Mouse (Mus musculus) cortical plate, adult 2 months (tissue): ENCODE measurements around the gene Cyp4f15. TPM values are rescaled to one million over a fixed set of nuclear protein-coding genes. Genes with fewer than 3 reads are reported as not detected.

Experiments used
- H3K27ac ChIP-seq: fragments of 200-500 bp; 2 replicates; pipeline ENCODE4 v1.5.1; 2012; ENCODE audit warnings: low read length, control low read depth, inconsistent platforms; ENCODE audit not compliant: insufficient read depth
- H3K4me1 ChIP-seq: fragments of 200-500 bp; 2 replicates; pipeline ENCODE4 v1.6.1; 2011; ENCODE audit warnings: low read length; ENCODE audit not compliant: control insufficient read depth, insufficient read depth
- H3K4me3 ChIP-seq: fragments of 200-500 bp; 2 replicates; pipeline ENCODE4 v1.5.1; 2011; ENCODE audit warnings: mild to moderate bottlenecking, low read length, control low read depth; ENCODE audit not compliant: insufficient read depth
- CTCF ChIP-seq: fragments of 200-500 bp; IDR thresholded peaks from 2 replicates; pipeline ENCODE4 v1.5.1; 2011; ENCODE audit warnings: mild to moderate bottlenecking, control low read depth, low read length; ENCODE audit not compliant: insufficient read depth; ENCODE audit errors: extremely low read depth
- POLR2A ChIP-seq: fragments of 200-500 bp; IDR thresholded peaks from 2 replicates; pipeline ENCODE4 v1.6.1; 2011; ENCODE audit warnings: mild to moderate bottlenecking, low read length, control low read depth; ENCODE audit not compliant: insufficient read depth; ENCODE audit errors: extremely low read depth
- polyA plus RNA-seq: library from polyadenylated mRNA; depleted of rRNA; stranded (reverse); fragments of >200 nt; gene quantifications from 2 replicates; pipeline ENCODE4 v1.2.3, GENCODE M21; 2012; rRNA removed

The Cyp4f15 gene
- polyA plus RNA-seq, result 29.2 and 29.5 TPM in 2 replicates

GRCm38 (mm10) chr17:32685048-32685750 lies at the start of gene Cyp4f15:
Gene Cyp4f15, plus strand, starts transcription at chr17:32685627.
- Histone ChIP-seq H3K4me1 (no peaks in the 10 kb centered on the region), H3K27ac (peak within 1 kb of the TSS; percentile 73; the same call in 1 of the 2 replicates), H3K4me3 (peak within 1 kb of the TSS; percentile 33)
- no peak for TF ChIP-seq CTCF
- 0 out of 2 replicates have a peak, but pooled peaks have one; percentile 5 for TF ChIP-seq POLR2A

- Histone ChIP-seq H3K4me1 (no peaks in the 10 kb centered on the region), H3K27ac (no peak overlapping the region), H3K4me3 (no peak overlapping the region)
- TF ChIP-seq CTCF (no peak), POLR2A (no peak)
Measured at GRCm38 (mm10) chr17:32636341-32636740, 49.1 kb upstream of the Cyp4f15 start.

- Histone ChIP-seq H3K4me3 (no peak overlapping the region), H3K27ac (no peak overlapping the region), H3K4me1 (no peaks in the 10 kb centered on the region)
- no peak for TF ChIP-seq POLR2A
- no peak for TF ChIP-seq CTCF
Measured at GRCm38 (mm10) chr17:32637151-32637550, 48.3 kb upstream of the Cyp4f15 start.

GRCm38 (mm10) chr17:32646631-32647030 lies 38.8 kb upstream of the Cyp4f15 start:
- H3K27ac ChIP-seq, result no peak overlapping the region
- TF ChIP-seq CTCF, result no peak
- TF ChIP-seq POLR2A, result no peak
- no peaks in the 10 kb centered on the region for H3K4me1 ChIP-seq
- H3K4me3 ChIP-seq, result no peak overlapping the region

GRCm38 (mm10) chr17:32653860-32654259 lies 31.6 kb upstream of the Cyp4f15 start:
- H3K4me1 ChIP-seq, result no peaks in the 10 kb centered on the region
- H3K4me3 ChIP-seq, result no peak overlapping the region
- TF ChIP-seq POLR2A (no peak), CTCF (no peak)
- H3K27ac ChIP-seq, result no peak overlapping the region

GRCm38 (mm10) chr17:32657041-32657440 lies 28.4 kb upstream of the Cyp4f15 start:
- Histone ChIP-seq H3K4me3 (no peak overlapping the region), H3K27ac (no peak overlapping the region), H3K4me1 (no peaks in the 10 kb centered on the region)
- TF ChIP-seq CTCF (no peak), POLR2A (no peak)

DNA sequence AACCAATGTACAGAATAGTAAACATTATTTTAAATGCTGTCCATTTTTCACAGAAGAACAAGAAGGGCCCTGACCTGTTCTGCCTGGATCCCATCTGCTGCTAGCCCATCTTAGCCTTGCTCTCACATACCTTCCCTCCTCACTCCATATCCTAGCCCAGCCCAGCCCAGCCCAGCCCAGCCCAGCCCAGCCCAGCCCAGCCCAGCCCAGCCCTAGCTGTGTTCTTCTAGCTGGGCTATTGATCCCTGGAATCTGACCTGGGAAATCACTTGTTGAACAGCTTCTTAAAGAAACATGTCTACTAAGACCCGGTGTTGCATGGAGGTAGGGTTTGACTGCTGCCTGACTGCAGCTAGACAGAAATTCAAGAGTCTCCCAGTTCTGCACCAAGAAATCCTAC lies 27.2 kb upstream of the Cyp4f15 start:
- no peak overlapping the region for H3K4me3 ChIP-seq
- no peak for TF ChIP-seq CTCF
- no peak for TF ChIP-seq POLR2A
- H3K4me1 ChIP-seq, result no peaks in the 10 kb centered on the region
- no peak overlapping the region for H3K27ac ChIP-seq

- Histone ChIP-seq H3K4me1 (no peaks in the 10 kb centered on the region), H3K4me3 (no peak within 1 kb of the TSS), H3K27ac (no peak within 1 kb of the TSS)
- no peak for TF ChIP-seq CTCF
- TF ChIP-seq POLR2A, result no peak
Measured at GRCm38 (mm10) chr17:32658712-32659111, 26.7 kb upstream of the Cyp4f15 start, which contains the start of gene Cyp4f40. Gene Cyp4f40, plus strand, starts transcription at chr17:32658900.

GRCm38 (mm10) chr17:32673976-32674375 lies 11.5 kb upstream of the Cyp4f15 start:
- H3K27ac ChIP-seq, result no peak overlapping the region
- H3K4me3 ChIP-seq, result no peak overlapping the region
- TF ChIP-seq POLR2A, result no peak
- TF ChIP-seq CTCF, result no peak
- no peaks in the 10 kb centered on the region for H3K4me1 ChIP-seq

GRCm38 (mm10) chr17:32676040-32676635 lies 9.3 kb upstream of the Cyp4f15 start:
- Histone ChIP-seq H3K4me1 (no peaks in the 10 kb centered on the region), H3K27ac (no peak overlapping the region), H3K4me3 (no peak overlapping the region)
- no peak for TF ChIP-seq POLR2A
- TF ChIP-seq CTCF, result no peak
